Mouse (Mus musculus) embryo, embryonic 10 days (tissue): ENCODE measurements at regions not wholly inside any gene's neighbourhood (a gene's known extent, or its start where the extent isn't known, plus 50 kb on each side); places are given as distances from the start of the nearest gene placed in this dataset.

ENCODE experiments used
- DNase-seq: peaks from one replicate; pipeline ENCODE4 v3.0.0-alpha.2; 2015; ENCODE audit warnings: low spot score

GRCm38 (mm10) chrX:13224902-13225301 lies 55.9 kb upstream of the Ddx3x start:
- DNase-seq, result peak; percentile 46

GRCm38 (mm10) chrX:13226429-13226828 lies 54.3 kb upstream of the Ddx3x start:
- no peak for DNase-seq

- peak; percentile 61 for DNase-seq
Measured at GRCm38 (mm10) chrX:13229891-13230614, 50.7 kb upstream of the Ddx3x start.

- DNase-seq, result peak; percentile 91
Measured at GRCm38 (mm10) chrX:13230615-13231179, 50.1 kb upstream of the Ddx3x start.
